Mouse (Mus musculus) Patski (cell line): ENCODE results near the gene Eif3d. TPM values are rescaled to one million over a fixed set of nuclear protein-coding genes. Genes with fewer than 3 reads are reported as not detected.
A peak's percentile ranks its signal among the peaks of the same experiment; 100 is the strongest.

Experiments
- ATAC-seq: fragments of 100-300 bp; one replicate; pipeline ENCODE4 v1.8.0; 2021
- CTCF ChIA-PET: fragments of 350-600 bp; sonication (Branson Sonifier 250); formaldehyde crosslinking; loops from one replicate; lab custom pipeline; 2022; ENCODE audit warnings: inconsistent platforms; lab: Charles Lee
- POLR2A ChIA-PET: fragments of 350-600 bp; sonication (Branson Sonifier 250); formaldehyde crosslinking; loops from one replicate; lab custom pipeline; 2022; ENCODE audit warnings: antibody characterized with exemption, inconsistent platforms; lab: Charles Lee
- DNase-seq: peaks from one replicate; pipeline ENCODE4 v3.0.0-alpha.2; 2011; ENCODE audit warnings: low read depth, low spot score
- H3K27me3 ChIP-seq: fragments of 371-371 bp; one replicate; pipeline ENCODE4 v1.5.1; 2021
- CTCF ChIP-seq: fragments of 100-300 bp; IDR thresholded peaks from one replicate; pipeline ENCODE4 v1.5.1; 2021
- in situ Hi-C: fragments of 300-500 bp; cut with MboI; formaldehyde crosslinking; loops from 3 replicates; pipeline ENCODE4 v1.11.1; 2018; ENCODE audit warnings: low pct_unique_long_range_greater_than_20kb, mixed read lengths
- polyA plus RNA-seq: library from polyadenylated mRNA; unstranded; gene quantifications from one replicate; pipeline ENCODE4 v1.2.3, GENCODE M21; 2021

Gene Eif3d
- polyA plus RNA-seq, 1 experiment from 2014 or later, result 231 TPM

DNA sequence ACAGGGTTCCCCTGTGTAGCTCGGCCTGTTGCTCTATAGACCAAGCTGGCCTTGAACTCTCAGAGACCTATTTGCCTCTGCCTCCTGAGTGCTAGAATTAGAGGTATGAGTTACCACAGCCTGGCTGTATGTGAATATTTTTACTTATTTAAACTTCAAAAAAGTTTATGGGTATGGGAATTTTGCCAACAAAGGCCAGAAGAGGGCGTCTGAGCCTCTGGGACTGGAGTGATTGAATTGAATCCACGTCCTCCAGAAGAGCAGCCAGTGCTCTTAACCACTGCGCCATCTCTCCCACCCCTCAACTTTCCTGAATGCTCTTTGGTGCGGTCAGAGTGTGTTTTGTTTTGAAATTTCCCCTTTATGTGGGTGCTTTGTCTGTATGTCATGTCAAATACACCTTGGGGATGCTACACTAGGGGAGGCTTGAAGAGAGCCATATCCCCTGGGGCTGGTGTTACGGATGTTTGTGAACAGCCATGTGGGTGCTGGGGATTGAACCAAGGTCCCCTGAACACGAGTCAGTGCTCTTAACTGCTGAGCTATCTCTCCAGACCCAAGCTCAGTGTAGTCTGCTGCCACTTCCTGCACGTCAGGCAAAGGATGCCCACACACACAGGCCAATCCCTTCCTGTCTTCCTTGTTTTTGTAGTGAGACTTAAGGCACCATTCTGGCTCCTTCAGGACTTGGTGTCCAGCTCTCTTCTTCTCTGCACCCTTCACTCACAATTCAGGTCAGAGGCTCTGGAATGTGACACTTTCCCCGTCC lies 47.2 kb downstream of the Eif3d start:
- peak; percentile 48 for TF ChIP-seq CTCF
- in situ Hi-C loops, result no loop called here
- CTCF ChIA-PET, result interaction anchor here (1.3 kb wide), 1 partner anchor 9 kb away, joined by 3 read pairs; no protein-coding TSS in a partner anchor
- ATAC-seq (no peak), DNase-seq (no peak)
- H3K27me3 ChIP-seq, result no peaks in the 10 kb centered on the region
- POLR2A ChIA-PET, result interaction anchor here (0.7 kb wide), 1 partner anchor 121 kb away, joined by 3 read pairs; no protein-coding TSS in a partner anchor

DNA sequence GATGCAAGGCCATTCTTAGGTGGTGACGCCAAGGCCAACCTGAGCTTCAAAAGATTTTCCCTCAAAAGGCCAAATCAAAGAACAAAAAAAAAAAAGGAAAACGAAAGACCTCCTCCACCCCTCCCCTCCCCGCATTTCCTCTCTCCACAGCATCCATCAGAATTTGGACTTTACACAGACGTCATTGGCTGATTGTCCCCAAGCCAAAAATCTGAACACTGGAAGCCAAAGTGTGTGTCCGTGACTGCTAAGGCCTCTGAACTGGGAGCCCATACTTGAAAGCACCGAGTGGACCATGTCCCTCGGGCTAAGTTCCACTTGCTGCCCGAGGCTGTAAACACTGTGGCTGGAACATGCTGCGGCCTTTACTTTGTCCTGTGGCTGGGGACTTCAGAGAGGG lies 47.9 kb downstream of the Eif3d start:
- TF ChIP-seq CTCF, result no peak
- CTCF ChIA-PET, result interaction anchor here (0.9 to 1.3 kb wide), 2 partner anchors 9 to 316 kb away, joined by 3 read pairs; no protein-coding TSS in a partner anchor
- in situ Hi-C loops, result no loop called here
- ATAC-seq (no peak), DNase-seq (no peak)
- no peaks in the 10 kb centered on the region for H3K27me3 ChIP-seq
- POLR2A ChIA-PET, result interaction anchor here (0.7 kb wide), 1 partner anchor 121 kb away, joined by 3 read pairs; no protein-coding TSS in a partner anchor

DNA sequence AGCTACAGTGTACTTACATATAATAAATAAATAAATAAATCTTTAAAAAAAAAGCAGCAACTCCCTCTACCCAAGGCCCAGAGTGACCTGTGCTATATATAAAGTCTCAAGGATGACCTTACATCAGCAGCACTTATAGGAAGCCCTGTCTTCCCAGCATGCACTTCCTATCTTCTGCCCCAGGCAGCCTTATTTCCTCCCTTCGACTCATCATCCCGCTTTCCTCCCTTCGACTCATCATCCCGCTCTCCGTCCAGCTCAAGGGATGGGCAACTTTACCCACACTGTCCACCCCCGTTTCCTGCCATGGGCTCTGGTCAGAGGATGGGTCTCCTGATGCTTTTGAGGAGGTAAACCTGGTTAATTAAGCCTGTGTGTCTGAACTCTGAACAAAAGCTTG lies 49.0 kb downstream of the Eif3d start:
- ChIA-PET POLR2A (no interaction called here), CTCF (interaction anchor here (1.0 to 1.5 kb wide), 4 partner anchors 97 to 164 kb away, joined by 3 to 4 read pairs (median 4); no protein-coding TSS in a partner anchor)
- H3K27me3 ChIP-seq, result no peaks in the 10 kb centered on the region
- no peak for TF ChIP-seq CTCF
- no peak for ATAC-seq
- in situ Hi-C loops, result no loop called here
- DNase-seq, result no peak

DNA sequence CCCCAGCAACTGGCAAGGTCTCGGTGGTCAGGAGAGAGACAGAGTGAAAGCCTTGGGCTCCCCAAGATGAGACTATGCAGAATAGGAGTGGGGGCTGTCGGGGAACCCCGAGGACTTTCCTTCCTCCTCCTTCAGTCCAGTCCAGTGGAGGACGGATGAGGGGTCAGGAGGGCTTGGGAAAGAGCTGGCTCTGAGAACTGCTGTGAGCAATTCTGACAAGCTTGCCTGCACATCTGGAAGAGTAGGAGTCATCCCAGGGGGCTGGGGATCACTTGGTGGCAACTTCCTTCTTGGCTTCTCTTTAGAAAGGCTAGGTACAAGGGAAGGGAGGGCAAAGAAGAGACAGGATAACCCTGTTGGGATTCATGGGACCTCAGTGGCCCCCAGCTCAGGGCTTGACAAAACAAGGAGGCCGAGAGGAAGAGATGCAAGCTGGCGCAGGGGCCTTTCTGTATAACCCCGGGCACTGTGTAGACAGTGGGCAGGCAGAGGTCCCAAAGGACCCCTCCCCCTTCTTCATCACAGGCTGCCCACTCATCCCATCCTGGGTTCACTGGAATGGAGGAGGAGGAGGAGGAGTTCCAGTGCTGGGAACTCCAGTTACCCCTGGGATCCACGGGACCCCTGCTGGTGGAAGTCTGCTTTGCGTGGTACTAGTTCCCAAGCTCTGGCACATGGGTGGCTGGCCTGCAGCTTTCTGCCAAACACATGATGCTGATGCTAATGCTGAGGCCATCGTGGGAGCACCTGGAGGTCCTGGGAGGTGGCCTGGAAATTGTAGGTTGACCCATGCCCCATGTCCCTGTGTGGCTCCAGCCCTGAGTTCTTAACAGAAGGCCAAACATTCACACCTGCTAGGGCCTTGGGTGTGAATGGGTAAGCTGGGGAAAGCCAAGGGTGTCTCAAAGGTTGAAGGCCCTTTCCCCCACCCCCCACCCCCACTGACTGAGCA lies 49.8 kb downstream of the Eif3d start:
- ChIA-PET POLR2A (interaction anchor here (0.6 to 0.9 kb wide), 2 partner anchors 87 to 1888 kb away, joined by 3 to 6 read pairs; no protein-coding TSS in a partner anchor), CTCF (interaction anchor here (0.8 to 1.5 kb wide), 5 partner anchors 13 to 163 kb away, joined by 3 to 4 read pairs (median 3); no protein-coding TSS in a partner anchor)
- in situ Hi-C loops, result no loop called here
- DNase-seq, result no peak
- H3K27me3 ChIP-seq, result no peaks in the 10 kb centered on the region
- peak; percentile 37 for ATAC-seq
- TF ChIP-seq CTCF, result no peak

- no peak for TF ChIP-seq CTCF
- CTCF ChIA-PET, result no interaction called here
- no peak for DNase-seq
- POLR2A ChIA-PET, result interaction anchor here (0.7 to 0.9 kb wide), 2 partner anchors 26 to 174 kb away, joined by 5 to 6 read pairs; no protein-coding TSS in a partner anchor
- no peaks in the 10 kb centered on the region for H3K27me3 ChIP-seq
- in situ Hi-C loops, result loop anchor here (5.0 to 10.0 kb wide), 2 partner anchors 75 to 132 kb away; partner anchors contain the start of gene Myh9
- ATAC-seq, result no peak
Observed at GRCm38 (mm10) chr15:77919441-77919840, 51.2 kb downstream of the Eif3d start.

DNA sequence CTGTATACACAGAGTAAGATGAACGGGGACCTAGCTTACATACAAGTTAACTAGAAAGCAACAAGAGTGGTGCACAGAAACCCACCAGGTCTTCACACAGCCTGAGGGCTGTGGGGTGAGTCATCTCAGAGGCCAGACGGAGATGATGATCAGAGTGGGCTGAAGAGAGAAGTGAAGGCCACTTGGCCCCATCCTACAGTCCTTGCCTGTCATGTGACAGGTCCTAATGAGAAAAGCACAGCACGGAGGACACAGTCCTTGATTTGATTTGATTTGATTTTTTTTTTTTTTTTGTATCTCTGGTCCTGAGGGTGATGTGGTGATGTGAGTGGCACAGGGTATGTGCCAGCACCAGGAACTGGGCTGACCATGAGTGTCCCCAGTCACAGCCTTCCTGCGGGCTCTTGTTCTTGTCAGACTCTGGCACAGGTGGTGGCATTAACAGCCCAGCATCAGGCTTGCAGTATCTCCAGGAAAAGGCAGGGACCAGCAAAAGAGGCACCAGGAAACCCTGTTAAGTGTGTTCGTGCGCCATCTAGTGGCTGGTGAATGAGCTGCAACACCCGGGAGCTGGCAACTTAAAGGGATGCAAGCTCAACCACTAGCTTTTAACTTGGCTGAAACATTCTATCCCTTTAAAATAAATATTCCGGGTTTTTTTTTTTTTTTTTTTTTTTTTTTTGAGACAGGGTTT lies 53.6 kb downstream of the Eif3d start:
- in situ Hi-C loops, result loop anchor here (5.0 to 10.0 kb wide), 2 partner anchors 72 to 130 kb away; partner anchors contain the start of gene Myh9
- TF ChIP-seq CTCF, result no peak
- ChIA-PET POLR2A (interaction anchor here (0.5 to 1.5 kb wide), 6 partner anchors 29 to 106 kb away, joined by 3 to 7 read pairs (median 3); partner anchors contain the start of gene Myh9), CTCF (interaction anchor here (0.6 to 2.7 kb wide), 37 partner anchors 10 to 155 kb away, joined by 3 to 12 read pairs (median 4); partner anchors contain the start of gene Txn2)
- ATAC-seq (no peak), DNase-seq (no peak)
- no peaks in the 10 kb centered on the region for H3K27me3 ChIP-seq

- no peaks in the 10 kb centered on the region for H3K27me3 ChIP-seq
- ATAC-seq (no peak), DNase-seq (no peak)
- TF ChIP-seq CTCF, result no peak
- ChIA-PET CTCF (interaction anchor here (1.8 kb wide), 1 partner anchor 77 kb away, joined by 5 read pairs; no protein-coding TSS in a partner anchor), POLR2A (interaction anchor here (1.4 kb wide), 1 partner anchor 74 kb away, joined by 7 read pairs; the partner anchor contains the start of gene Myh9)
- in situ Hi-C loops, result loop anchor here (5.0 to 10.0 kb wide), 2 partner anchors 70 to 128 kb away; partner anchors contain the start of gene Myh9
Observed at GRCm38 (mm10) chr15:77915287-77915686, 55.3 kb downstream of the Eif3d start.

GRCm38 (mm10) chr15:77914507-77914906 lies 56.1 kb downstream of the Eif3d start:
- POLR2A ChIA-PET, result interaction anchor here (1.0 kb wide), 1 partner anchor 130 kb away, joined by 4 read pairs; no protein-coding TSS in a partner anchor
- DNase-seq (no peak), ATAC-seq (no peak)
- CTCF ChIA-PET, result no interaction called here
- no peaks in the 10 kb centered on the region for H3K27me3 ChIP-seq
- in situ Hi-C loops, result loop anchor here (10.0 kb wide), 1 partner anchor 70 kb away; the partner anchor contains the start of gene Myh9
- no peak for TF ChIP-seq CTCF

DNA sequence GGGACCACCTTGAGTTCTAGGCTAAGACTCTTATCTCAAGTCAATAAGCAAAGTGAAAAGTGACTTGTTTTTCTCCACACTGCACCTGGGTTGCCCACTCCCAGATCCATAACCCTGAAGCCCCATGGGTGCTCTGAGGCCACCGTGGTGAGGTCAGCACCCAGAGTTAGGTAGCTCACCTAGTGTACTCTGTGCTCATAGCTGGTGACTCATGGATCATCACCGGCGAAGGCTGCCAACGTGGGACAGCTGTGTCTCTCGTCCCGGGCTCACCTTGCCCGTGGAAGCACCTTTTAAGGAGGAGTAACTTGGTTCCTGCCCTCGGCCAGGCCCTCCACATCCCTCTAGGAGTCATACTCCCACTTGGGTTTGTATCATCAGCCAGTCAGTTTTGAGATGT lies 57.6 kb downstream of the Eif3d start:
- TF ChIP-seq CTCF, result no peak
- no peak for ATAC-seq

More for the DNA sequence above, 57.6 kb downstream of the Eif3d start:
- no peaks in the 10 kb centered on the region for H3K27me3 ChIP-seq
- DNase-seq, result no peak
- POLR2A ChIA-PET, result interaction anchor here (1.3 kb wide), 1 partner anchor 71 kb away, joined by 4 read pairs; the partner anchor contains the start of gene Myh9
- CTCF ChIA-PET, result interaction anchor here (1.4 kb wide), 1 partner anchor 23 kb away, joined by 3 read pairs; no protein-coding TSS in a partner anchor
- in situ Hi-C loops, result loop anchor here (10.0 kb wide), 1 partner anchor 68 kb away; the partner anchor contains the start of gene Myh9
